Mouse (Mus musculus) MEL (cell line): Measurements from ENCODE around the gene Polr2l.

Experiments used
- CTCF ChIP-seq, 3 experiments: IDR thresholded peaks in 2 of 3; conservative IDR thresholded peaks in 1 of 3; 2 replicates each; pipeline ENCODE4 v1.5.1; 2011 to 2012; ENCODE audit warnings: low read length in 3 of 3, low read depth in 2 of 3, mild to moderate bottlenecking in 2 of 3, improper control_type of control experiment in 1 of 3, inconsistent platforms in 1 of 3, mixed read lengths in 1 of 3, moderate library complexity in 1 of 3; ENCODE audit not compliant: control insufficient read depth in 1 of 3, insufficient read depth in 1 of 3, poor library complexity in 1 of 3, severe bottlenecking in 1 of 3
- EP300 ChIP-seq, 2 experiments: IDR thresholded peaks; 2 replicates each; pipeline ENCODE4 v1.6.1; 2011; ENCODE audit warnings: improper control_type of control experiment in 2 of 2, low read length in 2 of 2, low read depth in 1 of 2, mild to moderate bottlenecking in 1 of 2
- HCFC1 ChIP-seq: IDR thresholded peaks from 2 replicates; pipeline ENCODE4 v1.6.1; 2012; ENCODE audit warnings: low read depth, mild to moderate bottlenecking, inconsistent platforms, low read length, improper control_type of control experiment, moderate library complexity
- KAT2A ChIP-seq: conservative IDR thresholded peaks from 2 replicates; pipeline ENCODE4 v1.6.1; 2012; ENCODE audit warnings: low read depth, low read length, improper control_type of control experiment, inconsistent platforms
- POLR2A ChIP-seq, 2 experiments: IDR thresholded peaks; 2 replicates each; pipeline ENCODE4 v1.6.1; 2011 to 2012; ENCODE audit warnings: low read length in 2 of 2, mild to moderate bottlenecking in 2 of 2, control low read depth in 1 of 2, improper control_type of control experiment in 1 of 2, low read depth in 1 of 2, moderate library complexity in 1 of 2; ENCODE audit not compliant: control insufficient read depth in 1 of 2, insufficient read depth in 1 of 2, poor library complexity in 1 of 2
- POLR2AphosphoS5 ChIP-seq: IDR thresholded peaks from 2 replicates; pipeline ENCODE4 v1.6.1; 2012; ENCODE audit warnings: low read depth, borderline replicate concordance, mild to moderate bottlenecking, inconsistent platforms, low read length, moderate library complexity, mixed read lengths
- UBTF ChIP-seq: IDR thresholded peaks from 2 replicates; pipeline ENCODE4 v1.6.1; 2012; ENCODE audit warnings: low read depth, mild to moderate bottlenecking, inconsistent platforms, low read length, improper control_type of control experiment, moderate library complexity, borderline replicate concordance; ENCODE audit not compliant: insufficient read depth
- USF2 ChIP-seq, 2 experiments: IDR thresholded peaks; 2 replicates each; pipeline ENCODE4 v1.6.1; 2011 to 2012; ENCODE audit warnings: improper control_type of control experiment in 2 of 2, low read length in 2 of 2, borderline replicate concordance in 1 of 2, inconsistent platforms in 1 of 2, low read depth in 1 of 2, mild to moderate bottlenecking in 1 of 2; ENCODE audit not compliant: insufficient read depth in 1 of 2

- TF ChIP-seq EP300 (IDR thresholded peaks at IDR 0.05; ENCODE audit: low read depth in 1 of 2, low read length in 2 of 2) (no peak), POLR2A (IDR thresholded peaks at IDR 0.05; ENCODE audit: control insufficient read depth in 1 of 2, insufficient read depth in 1 of 2, low read depth in 1 of 2, low read length in 2 of 2, poor library complexity in 1 of 2) (no peak), CTCF (IDR thresholded peaks at IDR 0.05 in 2 of 3, conservative IDR thresholded peaks at IDR 0.05 in 1 of 3; ENCODE audit: control insufficient read depth in 1 of 3, insufficient read depth in 1 of 3, low read depth in 2 of 3, low read length in 3 of 3, poor library complexity in 1 of 3, severe bottlenecking in 1 of 3) (no peak), KAT2A (no peak), USF2 (IDR thresholded peaks at IDR 0.05; ENCODE audit: borderline replicate concordance in 1 of 2, insufficient read depth in 1 of 2, low read depth in 1 of 2, low read length in 2 of 2) (no peak), UBTF (no peak), POLR2AphosphoS5 (no peak), HCFC1 (no peak)
These were observed 43.3 kb downstream of the Polr2l start for GRCm38 (mm10) chr7:141431434-141432185.
